Mouse (Mus musculus) spleen, adult 2 months (tissue): ENCODE measurements around the gene Zfp385b. TPM values are rescaled to one million over a fixed set of nuclear protein-coding genes. Genes with fewer than 3 reads are reported as not detected.

ENCODE experiments used
- DNase-seq, 2 experiments: peaks; one replicate each; pipeline versions ENCODE4 v3.0.0 to v3.0.0-alpha.2; 2012 to 2021; ENCODE audit warnings: low spot score in 2 of 2, low read depth in 1 of 2
- H3K27ac ChIP-seq: fragments of 200-500 bp; 2 replicates; pipeline ENCODE4 v1.5.1; 2012; ENCODE audit warnings: low read length, inconsistent platforms; ENCODE audit not compliant: insufficient read depth
- H3K27me3 ChIP-seq: fragments of 200-500 bp; 2 replicates; pipeline ENCODE4 v1.6.1; 2012; ENCODE audit warnings: mild to moderate bottlenecking, moderate library complexity, low read length, inconsistent platforms; ENCODE audit not compliant: control insufficient read depth, insufficient read depth
- H3K36me3 ChIP-seq: fragments of 200-500 bp; 2 replicates; pipeline ENCODE4 v1.6.1; 2012; ENCODE audit warnings: mild to moderate bottlenecking, low read length, inconsistent platforms; ENCODE audit not compliant: control insufficient read depth, insufficient read depth
- H3K4me1 ChIP-seq: fragments of 200-500 bp; 2 replicates; pipeline ENCODE4 v1.6.1; 2011; ENCODE audit warnings: inconsistent platforms; ENCODE audit not compliant: control insufficient read depth, insufficient read depth, insufficient read length
- H3K4me3 ChIP-seq: fragments of 200-500 bp; 2 replicates; pipeline ENCODE4 v1.5.1; 2011; ENCODE audit warnings: mild to moderate bottlenecking, inconsistent platforms; ENCODE audit not compliant: insufficient read depth, insufficient read length; ENCODE audit errors: extremely low read depth
- CTCF ChIP-seq: fragments of 200-500 bp; IDR thresholded peaks from 2 replicates; pipeline ENCODE4 v1.5.1; 2011; ENCODE audit warnings: mild to moderate bottlenecking, inconsistent platforms; ENCODE audit not compliant: insufficient read depth, insufficient read length, insufficient replicate concordance; ENCODE audit errors: extremely low read depth
- POLR2A ChIP-seq: fragments of 200-500 bp; IDR thresholded peaks from 2 replicates; pipeline ENCODE4 v1.6.1; 2011; ENCODE audit warnings: low read depth, low read length, inconsistent platforms
- WGBS: fragments of 180-500 bp; shearing (Covaris S2); methylation state at CpG from one replicate; pipeline ENCODE4 v1.1.7; 2018; 5-methylcytosine and 5-hydroxymethylcytosine counted together
- polyA plus RNA-seq: library from polyadenylated mRNA; depleted of rRNA; stranded (reverse); fragments of >200 nt; gene quantifications from 2 replicates; pipeline ENCODE4 v1.2.3, GENCODE M21; 2012

The Zfp385b gene
- polyA plus RNA-seq, 1 experiment: not detected

- Histone ChIP-seq H3K4me3 (no peak overlapping the region), H3K4me1 (no peaks in the 10 kb centered on the region), H3K27me3 (no peaks in the 10 kb centered on the region), H3K36me3 (no peaks in the 10 kb centered on the region), H3K27ac (no peak overlapping the region)
- WGBS: 73% methylated on average over 6 of the region's 6 CpGs
- no peak for TF ChIP-seq CTCF
- no peak for TF ChIP-seq POLR2A
- DNase-seq: no peak
Observed at GRCm38 (mm10) chr2:77508731-77509130, 310.7 kb downstream of the Zfp385b start.

- no peaks in the 10 kb centered on the region for H3K27me3 ChIP-seq
- 55% methylated on average over 7 of the region's 7 CpGs for WGBS
- TF ChIP-seq POLR2A: no peak
- no peak for TF ChIP-seq CTCF
- no peaks in the 10 kb centered on the region for H3K4me1 ChIP-seq
- no peak overlapping the region for H3K4me3 ChIP-seq
- no peaks in the 10 kb centered on the region for H3K36me3 ChIP-seq
- no peak overlapping the region for H3K27ac ChIP-seq
- DNase-seq: no peak
Observed at GRCm38 (mm10) chr2:77506308-77506707, 313.1 kb downstream of the Zfp385b start.

DNA sequence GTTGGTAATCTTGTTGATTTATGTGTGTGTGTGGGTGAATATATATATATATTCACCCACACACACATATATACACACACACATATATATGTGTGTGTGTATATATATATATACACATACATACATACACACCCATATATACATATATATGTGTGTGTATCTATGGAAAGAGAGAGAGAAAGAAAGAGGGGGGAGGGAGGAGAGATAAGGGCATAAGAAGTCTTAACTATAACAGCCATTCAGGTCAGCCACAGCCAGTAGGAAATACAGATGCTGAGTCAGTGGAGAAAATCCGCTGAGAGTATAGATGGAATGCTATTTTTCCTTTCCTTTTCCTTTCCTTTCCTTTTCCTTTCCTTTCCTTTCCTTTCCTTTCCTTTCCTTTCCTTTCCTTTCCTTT lies 313.8 kb downstream of the Zfp385b start:
- H3K27ac ChIP-seq: no peak overlapping the region
- no peak overlapping the region for H3K4me3 ChIP-seq
- TF ChIP-seq CTCF (no peak), POLR2A (no peak)
- H3K27me3 ChIP-seq: no peaks in the 10 kb centered on the region
- DNase-seq: no peak
- no peaks in the 10 kb centered on the region for H3K36me3 ChIP-seq
- H3K4me1 ChIP-seq: no peaks in the 10 kb centered on the region
- WGBS: 82% methylated on average over 1 of the region's 1 CpGs

DNA sequence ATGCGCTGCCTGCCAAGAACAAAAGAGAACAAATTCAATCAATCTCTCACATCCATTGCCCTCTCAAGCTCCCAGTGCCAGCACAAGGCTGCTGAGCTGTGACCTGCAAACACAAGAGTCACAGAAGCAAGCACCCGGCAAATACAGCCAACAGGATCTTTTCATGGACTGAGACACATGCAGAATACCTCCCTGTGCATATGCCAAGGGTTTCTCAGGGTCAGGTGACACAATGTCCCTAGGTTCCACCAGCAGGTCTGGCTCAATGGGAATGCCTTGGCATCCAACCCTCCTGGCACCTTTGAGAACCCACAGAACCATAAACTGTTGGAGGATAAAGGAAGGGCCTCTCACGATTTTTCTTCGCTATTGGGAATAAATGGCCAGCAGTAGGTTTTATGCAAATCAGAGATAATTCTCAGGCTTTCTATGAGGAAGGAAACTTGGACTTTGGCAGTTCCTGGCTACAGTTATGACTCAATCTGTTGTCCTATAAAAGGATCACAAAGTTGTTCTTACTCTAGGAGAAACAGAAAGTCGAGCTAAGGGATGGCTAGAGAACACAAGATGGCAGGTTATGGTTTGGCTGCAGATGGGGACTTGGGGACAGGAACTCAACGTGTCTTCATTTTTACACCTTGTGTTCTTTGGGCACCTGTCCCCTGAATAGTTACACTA lies 315.6 kb downstream of the Zfp385b start:
- Histone ChIP-seq H3K27me3 (no peaks in the 10 kb centered on the region), H3K4me1 (no peaks in the 10 kb centered on the region), H3K27ac (no peak overlapping the region), H3K36me3 (no peaks in the 10 kb centered on the region), H3K4me3 (no peak overlapping the region)
- 83% methylated on average over 6 of the region's 6 CpGs for WGBS
- no peak for DNase-seq
- TF ChIP-seq POLR2A (no peak), CTCF (no peak)

DNA sequence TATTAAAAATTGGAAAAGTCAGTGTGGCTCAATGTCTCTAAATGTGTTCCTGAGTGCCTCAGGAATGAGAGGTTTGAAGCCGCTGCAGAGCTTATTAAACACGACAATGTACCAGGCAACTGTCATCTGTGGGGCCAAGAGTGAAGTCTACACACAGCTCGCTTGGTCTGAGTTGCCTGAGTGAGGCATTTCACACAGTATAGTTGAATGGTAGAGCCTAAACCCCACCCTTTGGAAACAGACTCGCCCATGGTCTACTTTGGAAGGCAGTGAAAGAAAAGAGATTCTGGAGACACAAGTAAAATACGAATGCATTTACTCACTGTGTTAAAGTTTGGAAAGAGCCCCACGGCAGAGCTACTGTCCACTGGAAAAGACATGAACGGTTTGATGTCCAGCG lies 316.2 kb downstream of the Zfp385b start:
- Histone ChIP-seq H3K27me3 (no peaks in the 10 kb centered on the region), H3K4me1 (no peaks in the 10 kb centered on the region), H3K36me3 (no peaks in the 10 kb centered on the region), H3K4me3 (no peak overlapping the region), H3K27ac (no peak overlapping the region)
- no peak for DNase-seq
- 89% methylated on average over 8 of the region's 8 CpGs for WGBS
- TF ChIP-seq CTCF (no peak), POLR2A (no peak)

- 28% methylated on average over 8 of the region's 8 CpGs for WGBS
- Histone ChIP-seq H3K27ac (no peak overlapping the region), H3K36me3 (no peaks in the 10 kb centered on the region), H3K4me1 (no peaks in the 10 kb centered on the region), H3K4me3 (no peak overlapping the region), H3K27me3 (no peaks in the 10 kb centered on the region)
- DNase-seq: no peak
- TF ChIP-seq POLR2A (no peak), CTCF (no peak)
Observed at GRCm38 (mm10) chr2:77502458-77502857, 317.0 kb downstream of the Zfp385b start.

DNA sequence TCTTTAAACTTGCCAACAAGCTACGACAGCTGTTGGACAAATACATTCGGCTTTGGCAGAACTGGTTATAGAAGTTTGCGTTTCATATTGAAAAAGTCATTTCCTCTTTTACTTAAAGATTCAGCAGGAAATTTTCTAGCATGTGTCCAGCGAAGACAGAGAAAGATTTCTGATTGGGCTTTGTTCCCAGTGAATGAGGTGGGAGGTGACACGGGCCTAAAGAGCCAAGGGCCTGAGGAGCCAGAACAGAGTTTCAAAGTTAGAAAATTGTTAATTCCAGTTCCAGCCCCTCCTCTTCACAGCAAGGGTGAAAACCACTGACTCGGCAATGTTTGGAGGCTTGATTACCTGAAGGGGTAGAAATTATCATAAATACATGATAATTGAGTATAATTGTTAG lies 319.0 kb downstream of the Zfp385b start:
- TF ChIP-seq POLR2A: no peak
- TF ChIP-seq CTCF: no peak
- H3K27ac ChIP-seq: no peak overlapping the region
- no peaks in the 10 kb centered on the region for H3K27me3 ChIP-seq
- H3K4me3 ChIP-seq: no peak overlapping the region
- no peaks in the 10 kb centered on the region for H3K4me1 ChIP-seq
- no peak for DNase-seq
- 51% methylated on average over 6 of the region's 6 CpGs for WGBS
- no peaks in the 10 kb centered on the region for H3K36me3 ChIP-seq
